Mouse (Mus musculus) liver, embryonic 18 days (tissue): ENCODE data around the gene 5730480H06Rik. TPM values are rescaled to one million over a fixed set of nuclear protein-coding genes. Genes with fewer than 3 reads are reported as not detected.

ENCODE experiments used
- polyA plus RNA-seq: library from polyadenylated mRNA; depleted of rRNA; stranded (reverse); fragments of >200 nt; gene quantifications from 2 replicates; pipeline ENCODE4 v1.2.3, GENCODE M21; 2012; rRNA removed

The 5730480H06Rik gene
- 7.0 and 7.4 TPM in 2 replicates for polyA plus RNA-seq

GRCm38 (mm10) chr5:48327652-48328051, at the start of gene 5730480H06Rik:
TSS of gene 5730480H06Rik (plus strand) at chr5:48327952.

